Mouse (Mus musculus): Measurements from ENCODE around the gene Dapk1.

DNA sequence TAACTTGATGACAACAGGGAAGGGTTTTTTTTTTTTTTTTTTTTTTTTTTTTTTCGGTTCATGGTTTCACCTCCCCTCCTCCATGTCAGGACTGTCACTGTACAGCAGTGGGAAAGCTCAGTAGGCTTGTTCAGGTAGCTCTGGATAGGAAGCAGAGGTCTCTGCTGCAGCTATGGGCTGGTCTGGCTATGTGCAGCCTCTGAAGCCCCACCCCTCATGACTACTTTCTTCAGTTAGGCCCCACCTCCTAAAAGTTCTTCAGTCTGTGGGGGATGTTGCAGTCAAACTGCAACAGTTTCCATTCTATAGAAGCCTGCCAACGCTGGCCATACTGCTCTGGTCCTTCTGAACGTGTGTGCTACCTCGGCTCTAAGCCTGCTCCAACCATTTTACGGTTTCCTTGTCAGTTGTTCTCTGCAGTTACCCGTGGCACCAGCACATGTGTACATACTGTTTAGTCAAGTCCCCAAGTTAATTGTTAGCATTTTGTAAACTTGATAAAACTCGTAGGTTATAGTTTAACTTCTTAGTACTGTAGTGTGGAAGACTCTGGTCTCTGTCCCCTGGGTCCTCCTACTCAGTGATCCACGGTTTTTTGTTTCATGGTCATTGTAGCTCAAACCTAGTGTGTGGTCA lies 6.8 kb downstream of the Dapk1 start:
- TF ChIP-seq TAL1 (IDR thresholded peaks at IDR 0.05; ENCODE audit: low read length) (no peak), GATA1 (IDR thresholded peaks at IDR 0.05; ENCODE audit: low read length) (no peak)

Measured in erythroblast, embryonic 14.5 days (primary cell).